ENCODE assay signal across 8 mouse cellular contexts in genomic region chr9:107935790-107936214, GRCm38 (mm10). TPM values are rescaled to one million over a fixed set of nuclear protein-coding genes. Genes with fewer than 3 reads are reported as not detected.
A peak's percentile ranks its signal among the peaks of the same experiment; 100 is the strongest.
DNase-seq lines count a peak whose midpoint lies in the region; ATAC-seq and TF ChIP-seq lines count a peak whose summit lies in the region.

No protein-coding gene starts in this region.

- H3K27ac ChIP-seq in kidney, embryonic 15.5 days, result no peak overlapping the region
- peak overlapping the region; percentile 85 for H3K27ac ChIP-seq in forebrain, embryonic 10.5 days
- no peak overlapping the region for H3K27ac ChIP-seq in midbrain, embryonic 11.5 days (ENCODE audit: low read depth, low read length)
- H3K27ac ChIP-seq in stomach, postnatal 0 days (replicated peaks), result no peak overlapping the region

- peak overlapping the region; percentile 97 for H3K4me2 ChIP-seq in kidney, embryonic 15.5 days
- H3K4me2 ChIP-seq in midbrain, embryonic 11.5 days, result peak overlapping the region; percentile 87
- peak overlapping the region; percentile 83 for H3K4me2 ChIP-seq in stomach, postnatal 0 days (replicated peaks; ENCODE audit: low read depth)

- TF ChIP-seq CTCF in stomach, postnatal 0 days (IDR thresholded peaks at IDR 0.05; ENCODE audit: low read depth), result no peak

- no peaks in the 10 kb centered on the region for H3K36me3 ChIP-seq in kidney, embryonic 15.5 days
- H3K36me3 ChIP-seq in forebrain, embryonic 10.5 days (replicated peaks), result no peaks in the 10 kb centered on the region
- H3K36me3 ChIP-seq in midbrain, embryonic 11.5 days (ENCODE audit: control insufficient read depth, insufficient read depth, low read length), result no peaks in the 10 kb centered on the region
- H3K36me3 ChIP-seq in stomach, postnatal 0 days (ENCODE audit: control insufficient read depth, insufficient read depth, low read length), result no peaks in the 10 kb centered on the region

- no peak for DNase-seq in kidney, adult 9 months
- peak; percentile 81 for DNase-seq in ZHBTc4 (ENCODE audit: low read depth, low spot score)
- DNase-seq in forebrain, embryonic 10.5 days (ENCODE audit: extremely low spot score, low spot score), result peak; percentile 56
- peak; percentile 57 for DNase-seq in layer of hippocampus, adult 9-11 months
- DNase-seq in midbrain, embryonic 11.5 days (ENCODE audit: low spot score, missing footprints), result peak; percentile 94
- peak; percentile 54 for DNase-seq in stomach, postnatal 0 days (ENCODE audit: low spot score)

- peak overlapping the region; percentile 50 for H3K4me3 ChIP-seq in kidney, embryonic 15.5 days (replicated peaks)
- peak overlapping the region; percentile 71 for H3K4me3 ChIP-seq in forebrain, embryonic 10.5 days
- H3K4me3 ChIP-seq in midbrain, embryonic 11.5 days (ENCODE audit: low read depth, low read length), result peak overlapping the region; percentile 56
- H3K4me3 ChIP-seq in stomach, postnatal 0 days (ENCODE audit: low read depth, low read length), result peak overlapping the region; percentile 41

- no peaks in the 10 kb centered on the region for H3K9me3 ChIP-seq in kidney, embryonic 15.5 days (replicated peaks)
- no peaks in the 10 kb centered on the region for H3K9me3 ChIP-seq in forebrain, embryonic 10.5 days
- H3K9me3 ChIP-seq in midbrain, embryonic 11.5 days (ENCODE audit: control insufficient read depth, low read length), result no peaks in the 10 kb centered on the region
- H3K9me3 ChIP-seq in stomach, postnatal 0 days (ENCODE audit: control insufficient read depth, low read length), result no peaks in the 10 kb centered on the region

- H3K9ac ChIP-seq in kidney, embryonic 15.5 days, result peak overlapping the region; percentile 50
- H3K9ac ChIP-seq in midbrain, embryonic 11.5 days (ENCODE audit: low read length), result peak overlapping the region; percentile 70
- H3K9ac ChIP-seq in stomach, postnatal 0 days (ENCODE audit: low read length), result peak overlapping the region; percentile 59

- under 1% methylated on average over 41 of the region's 41 CpGs for WGBS in kidney, embryonic 15.5 days
- WGBS in forebrain, embryonic 10.5 days, result 1% methylated on average over 41 of the region's 41 CpGs
- under 1% methylated on average over 40 of the region's 41 CpGs for WGBS in midbrain, embryonic 11.5 days
- under 1% methylated on average over 41 of the region's 41 CpGs for whole genome bisulfite sequencing in stomach, postnatal 0 days

- peaks cover 47% of the 10 kb centered on the region for H3K27me3 ChIP-seq in kidney, embryonic 15.5 days
- H3K27me3 ChIP-seq in forebrain, embryonic 10.5 days (ENCODE audit: poor library complexity, severe bottlenecking), result peaks cover 47% of the 10 kb centered on the region
- 0 out of 2 replicates have a peak, but pooled peaks cover 2% of the 10 kb centered on the region for H3K27me3 ChIP-seq in midbrain, embryonic 11.5 days (ENCODE audit: control insufficient read depth, insufficient read depth, low read length)
- H3K27me3 ChIP-seq in stomach, postnatal 0 days (ENCODE audit: control insufficient read depth, insufficient read depth, low read length), result no peaks in the 10 kb centered on the region

- peak; percentile 47; the same call in 1 of the 2 replicates for ATAC-seq in kidney, embryonic 15.5 days (replicated peaks; ENCODE audit: low FRiP score)
- ATAC-seq in midbrain, embryonic 11.5 days (ENCODE audit: low FRiP score), result peak; percentile 60
- ATAC-seq in stomach, postnatal 0 days (ENCODE audit: low FRiP score, low TSS enrichment), result no peak
- no peak for ATAC-seq in monocyte, adult 5-6 weeks (replicated peaks; ENCODE audit: insufficient number of reproducible peaks, low FRiP score, low TSS enrichment, poor library complexity, severe bottlenecking)

- no peak for TF ChIP-seq EP300 in stomach, postnatal 0 days (optimal IDR thresholded peaks at IDR 0.05)

- H3K4me1 ChIP-seq in kidney, embryonic 15.5 days, result peaks cover 15% of the 10 kb centered on the region
- H3K4me1 ChIP-seq in forebrain, embryonic 10.5 days, result peaks cover 46% of the 10 kb centered on the region
- H3K4me1 ChIP-seq in midbrain, embryonic 11.5 days (ENCODE audit: control insufficient read depth, insufficient read depth, low read length), result peaks cover 20% of the 10 kb centered on the region
- peaks cover 4% of the 10 kb centered on the region; the same call in 1 of the 2 replicates for H3K4me1 ChIP-seq in stomach, postnatal 0 days (replicated peaks; ENCODE audit: control insufficient read depth, insufficient read depth)

RNA-seq across cellular contexts. Expression of gene Camkv, which starts 0.3 kb away (rescaled TPM):
- 1.6 and 2.2 TPM in 2 replicates for polyA plus RNA-seq in kidney, embryonic 15.5 days (2015; fragmentation: Nextera tagmentation; extraction: Ambion mirVana)
- polyA plus RNA-seq in forebrain, embryonic 10.5 days (2016; fragmentation: Nextera tagmentation; extraction: Ambion mirVana), result 17.5 and 18.6 TPM in 2 replicates
- polyA plus RNA-seq in midbrain, embryonic 11.5 days (2014; fragmentation: Nextera tagmentation; extraction: Ambion mirVana), result 6.3 and 6.7 TPM in 2 replicates
- polyA plus RNA-seq in stomach, postnatal 0 days (2015; fragmentation: Nextera tagmentation; extraction: Ambion mirVana), result 0.62 and 0.94 TPM in 2 replicates
- not detected in 3 replicates for total RNA-seq in monocyte, adult 5-6 weeks (2017)

RNA-seq across cellular contexts. Expression of gene Actl11, which starts 7.5 kb away (rescaled TPM):
- polyA plus RNA-seq in kidney, embryonic 15.5 days (2015; fragmentation: Nextera tagmentation; extraction: Ambion mirVana), result not detected in 2 replicates
- polyA plus RNA-seq in forebrain, embryonic 10.5 days (2016; fragmentation: Nextera tagmentation; extraction: Ambion mirVana), result not detected in 2 replicates
- polyA plus RNA-seq in midbrain, embryonic 11.5 days (2014; fragmentation: Nextera tagmentation; extraction: Ambion mirVana), result not detected in 2 replicates
- polyA plus RNA-seq in stomach, postnatal 0 days (2015; fragmentation: Nextera tagmentation; extraction: Ambion mirVana), result not detected in 2 replicates
- total RNA-seq in monocyte, adult 5-6 weeks (2017), result 0.19 TPM in 1 of 3 replicates, not detected in the others

RNA-seq across cellular contexts. Expression of gene Traip, which starts 14.1 kb away (rescaled TPM):
- polyA plus RNA-seq in kidney, embryonic 15.5 days (2015; fragmentation: Nextera tagmentation; extraction: Ambion mirVana), result 21.8 and 25.0 TPM in 2 replicates
- 40.8 and 46.3 TPM in 2 replicates for polyA plus RNA-seq in forebrain, embryonic 10.5 days (2016; fragmentation: Nextera tagmentation; extraction: Ambion mirVana)
- 27.7 and 37.2 TPM in 2 replicates for polyA plus RNA-seq in midbrain, embryonic 11.5 days (2014; fragmentation: Nextera tagmentation; extraction: Ambion mirVana)
- polyA plus RNA-seq in stomach, postnatal 0 days (2015; fragmentation: Nextera tagmentation; extraction: Ambion mirVana), result 4.8 and 5.7 TPM in 2 replicates
- total RNA-seq in monocyte, adult 5-6 weeks (2017), result 1.5 to 1.8 TPM (median 1.6 TPM) in 3 replicates

RNA-seq across cellular contexts. Expression of gene Mst1r, which starts 29.1 kb away (rescaled TPM):
- polyA plus RNA-seq in kidney, embryonic 15.5 days (2015; fragmentation: Nextera tagmentation; extraction: Ambion mirVana), result 2.6 TPM in 2 replicates
- 0.49 and 0.60 TPM in 2 replicates for polyA plus RNA-seq in forebrain, embryonic 10.5 days (2016; fragmentation: Nextera tagmentation; extraction: Ambion mirVana)
- 0.60 and 0.80 TPM in 2 replicates for polyA plus RNA-seq in midbrain, embryonic 11.5 days (2014; fragmentation: Nextera tagmentation; extraction: Ambion mirVana)
- 10.4 and 10.6 TPM in 2 replicates for polyA plus RNA-seq in stomach, postnatal 0 days (2015; fragmentation: Nextera tagmentation; extraction: Ambion mirVana)
- 0.29 to 3.2 TPM (median 1.6 TPM) in 3 replicates for total RNA-seq in monocyte, adult 5-6 weeks (2017)

RNA-seq across cellular contexts. Expression of gene Uba7, which starts 39.5 kb away (rescaled TPM):
- 22.2 and 30.9 TPM in 2 replicates for polyA plus RNA-seq in kidney, embryonic 15.5 days (2015; fragmentation: Nextera tagmentation; extraction: Ambion mirVana)
- 6.8 and 10.0 TPM in 2 replicates for polyA plus RNA-seq in forebrain, embryonic 10.5 days (2016; fragmentation: Nextera tagmentation; extraction: Ambion mirVana)
- polyA plus RNA-seq in midbrain, embryonic 11.5 days (2014; fragmentation: Nextera tagmentation; extraction: Ambion mirVana), result 5.5 and 7.5 TPM in 2 replicates
- 24.7 and 28.9 TPM in 2 replicates for polyA plus RNA-seq in stomach, postnatal 0 days (2015; fragmentation: Nextera tagmentation; extraction: Ambion mirVana)
- total RNA-seq in monocyte, adult 5-6 weeks (2017), result 40.1 to 97.0 TPM (median 50.1 TPM) in 3 replicates

Comparison
In these comparisons a context has a peak if more than half of its experiments do, and no peak if none do; other contexts are left out.
1. ATAC-seq: peak in kidney, embryonic 15.5 days (single experiment) and midbrain, embryonic 11.5 days (single experiment); none in stomach, postnatal 0 days (single experiment) and monocyte, adult 5-6 weeks (single experiment).
2. Peak in every context shown above with its lines, with median percentiles within 50 percentile points of each other: H3K4me2 ChIP-seq, H3K4me3 ChIP-seq and H3K9ac ChIP-seq.